Mouse (Mus musculus) liver, adult (tissue): Measurements from ENCODE around the gene Ptgdr.

Experiments used
- GATA4 ChIP-seq: IDR thresholded peaks from 2 replicates; pipeline ENCODE4 v1.6.1; 2014; ENCODE audit warnings: mild to moderate bottlenecking, low read length; ENCODE audit not compliant: insufficient replicate concordance

Gene Ptgdr

GRCm38 (mm10) chr14:44858868-44859613 lies at the start of gene Ptgdr:
TSS of gene Ptgdr (minus strand) at chr14:44859375.
- no peak for TF ChIP-seq GATA4

GRCm38 (mm10) chr14:44907774-44908173 lies 48.6 kb upstream of the Ptgdr start:
- no peak for TF ChIP-seq GATA4

- TF ChIP-seq GATA4, result no peak
These were observed 45.0 kb upstream of the Ptgdr start for GRCm38 (mm10) chr14:44904199-44904598.

- TF ChIP-seq GATA4, result no peak
These were observed 32.4 kb upstream of the Ptgdr start for GRCm38 (mm10) chr14:44891387-44892132.

- TF ChIP-seq GATA4, result no peak
These were observed 10.5 kb upstream of the Ptgdr start for GRCm38 (mm10) chr14:44869686-44870085.

GRCm38 (mm10) chr14:44865661-44866060 lies 6.5 kb upstream of the Ptgdr start:
- no peak for TF ChIP-seq GATA4

GRCm38 (mm10) chr14:44863086-44863485 lies 3.9 kb upstream of the Ptgdr start:
- TF ChIP-seq GATA4, result no peak

- TF ChIP-seq GATA4, result no peak
These were observed 2.0 kb upstream of the Ptgdr start for GRCm38 (mm10) chr14:44861161-44861560.

- no peak for TF ChIP-seq GATA4
These were observed 803 bp downstream of the Ptgdr start for GRCm38 (mm10) chr14:44858372-44858771.

- no peak for TF ChIP-seq GATA4
These were observed 11.4 kb downstream of the Ptgdr start for GRCm38 (mm10) chr14:44847740-44848139.

- no peak for TF ChIP-seq GATA4
These were observed 12.5 kb downstream of the Ptgdr start for GRCm38 (mm10) chr14:44846558-44847263.

GRCm38 (mm10) chr14:44843768-44844755 lies 15.1 kb downstream of the Ptgdr start:
- TF ChIP-seq GATA4, result no peak

GRCm38 (mm10) chr14:44838685-44839084 lies 20.5 kb downstream of the Ptgdr start:
- no peak for TF ChIP-seq GATA4

GRCm38 (mm10) chr14:44835132-44835531 lies 24.0 kb downstream of the Ptgdr start:
- no peak for TF ChIP-seq GATA4

- TF ChIP-seq GATA4, result no peak
These were observed 31.4 kb downstream of the Ptgdr start for GRCm38 (mm10) chr14:44827736-44828135.
